Mouse (Mus musculus) MEL-GATA-1-ER (cell line): ENCODE data around the gene Apon.
"Not testable (repeated sequence)": the region's sequence is repeated elsewhere in the genome, so short reads cannot be mapped to it uniquely, and the experiment has no call there.

Source experiments
- DNase-seq: peaks from one replicate; pipeline ENCODE4 v3.0.0-alpha.2; 2012; ENCODE audit warnings: low read depth; ENCODE audit errors: extremely low read depth

Apon gene

DNA sequence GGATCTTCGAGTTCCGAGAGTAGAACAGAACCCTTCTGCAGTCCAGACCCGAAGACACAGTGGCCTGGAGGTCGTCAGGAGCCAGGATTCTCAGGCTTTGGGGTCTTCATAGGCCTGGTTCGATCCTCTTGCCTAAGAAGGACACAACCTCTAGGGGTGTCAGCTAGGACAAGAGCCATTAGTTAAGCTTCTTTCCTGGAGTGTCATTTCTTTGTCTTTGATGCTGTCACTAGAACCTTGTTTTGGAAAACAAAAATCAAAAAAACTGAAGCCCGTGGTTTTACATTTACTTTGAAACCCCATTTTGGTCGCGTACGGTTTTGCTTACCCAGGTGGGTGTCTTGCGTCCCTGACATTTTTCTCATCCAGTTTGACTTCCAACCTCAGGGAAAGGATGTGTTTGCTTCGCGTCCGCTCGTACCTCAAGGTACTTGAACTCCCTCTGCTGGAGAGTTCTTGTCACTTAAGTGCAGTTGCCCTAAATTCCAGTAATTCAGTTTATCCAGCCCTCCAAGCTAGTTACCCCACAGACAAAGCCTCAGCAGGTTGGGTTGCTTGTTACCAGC, 21.4 kb upstream of the Apon start:
- DNase-seq = peak; percentile 75

DNA sequence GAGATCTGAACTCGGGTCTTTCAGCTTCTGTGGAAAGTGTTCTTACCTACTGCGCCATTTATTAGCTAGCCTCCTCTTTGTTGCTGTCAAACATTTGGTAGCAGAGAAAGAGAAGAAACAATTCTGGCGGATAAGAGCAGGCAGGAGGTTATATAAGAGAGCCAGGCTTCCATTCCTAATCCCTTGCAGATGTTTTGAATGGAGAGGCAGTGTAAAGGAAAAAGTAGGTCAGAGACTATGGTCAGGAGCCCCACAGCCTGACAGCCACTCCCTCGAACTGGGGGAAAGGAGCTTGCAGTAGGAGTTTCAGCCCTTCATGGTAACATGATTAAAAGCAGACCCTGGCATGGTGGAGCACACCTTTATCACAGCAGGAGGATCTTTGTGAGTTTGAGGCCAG, 17.6 kb upstream of the Apon start:
- no peak for DNase-seq

DNA sequence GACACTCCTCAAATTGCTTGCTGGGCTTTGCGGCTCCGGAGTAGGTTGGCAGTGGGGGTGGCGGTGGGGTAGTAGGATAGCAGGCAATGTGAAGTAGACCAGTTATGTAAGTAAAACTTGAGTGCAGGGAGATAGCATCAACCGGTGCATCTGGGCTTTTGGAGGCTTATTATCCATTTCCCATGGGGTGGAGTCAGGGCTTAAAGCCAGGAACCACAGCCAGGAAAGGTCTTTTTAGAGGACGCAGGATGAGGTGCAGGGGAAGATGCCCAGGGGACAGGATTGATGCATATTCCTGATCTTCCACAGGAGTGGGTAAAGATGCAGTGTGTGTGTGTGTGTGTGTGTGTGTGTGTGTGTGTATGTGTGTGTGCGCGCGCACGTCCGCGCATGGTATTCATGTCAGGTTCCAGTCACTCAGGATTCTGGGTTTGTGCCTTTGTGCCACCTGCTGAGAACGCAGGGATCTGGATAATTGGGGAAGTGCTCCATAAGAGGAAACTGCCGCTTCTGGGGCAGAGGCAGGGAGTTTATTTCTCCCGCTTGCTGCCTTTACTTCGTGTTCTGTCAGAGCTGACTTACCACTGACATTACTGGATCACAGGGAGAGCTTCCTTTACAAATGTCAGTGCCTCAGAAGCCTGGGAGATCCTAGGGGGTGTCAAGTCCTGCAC, 16.0 kb upstream of the Apon start:
- DNase-seq = peak; percentile 37

DNA sequence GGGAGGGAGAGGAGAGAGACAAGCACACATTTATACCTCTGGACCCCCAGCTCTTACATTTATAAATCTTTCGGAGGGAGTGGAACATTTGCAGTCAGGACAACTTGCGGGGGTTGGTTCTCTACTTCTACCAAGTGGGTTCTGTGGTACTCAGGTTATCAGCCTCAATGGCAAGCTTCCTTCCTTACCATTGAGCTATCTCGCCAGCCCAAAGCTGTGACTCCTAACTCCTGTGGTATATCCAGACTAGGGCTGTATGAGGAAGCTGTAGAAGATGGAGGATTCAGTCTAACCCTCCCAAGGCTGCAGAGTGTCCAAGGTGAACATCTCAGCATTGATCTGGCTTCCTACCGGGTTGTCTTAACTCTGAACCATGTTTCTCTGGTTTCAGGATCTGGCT, 14.8 kb upstream of the Apon start:
- peak; percentile 61 for DNase-seq

DNA sequence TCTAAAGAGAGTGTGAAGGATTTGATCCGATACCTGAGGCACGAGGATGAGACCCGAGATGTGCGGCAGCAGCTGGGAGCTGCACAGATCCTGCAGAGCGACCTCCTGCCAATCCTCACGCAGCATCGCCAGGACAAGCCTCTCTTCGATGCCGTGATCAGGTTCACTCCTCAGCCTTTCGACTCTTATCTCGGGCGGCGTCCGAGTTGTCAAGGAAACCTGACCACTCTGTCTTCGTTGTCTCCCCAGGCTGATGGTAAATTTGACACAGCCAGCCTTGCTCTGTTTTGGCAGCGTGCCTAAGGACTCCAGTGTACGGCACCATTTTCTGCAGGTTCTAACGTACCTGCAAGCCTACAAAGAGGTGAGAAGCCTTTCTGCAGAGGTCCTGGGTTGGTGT, 13.8 kb upstream of the Apon start:
- peak; percentile 58 for DNase-seq

DNA sequence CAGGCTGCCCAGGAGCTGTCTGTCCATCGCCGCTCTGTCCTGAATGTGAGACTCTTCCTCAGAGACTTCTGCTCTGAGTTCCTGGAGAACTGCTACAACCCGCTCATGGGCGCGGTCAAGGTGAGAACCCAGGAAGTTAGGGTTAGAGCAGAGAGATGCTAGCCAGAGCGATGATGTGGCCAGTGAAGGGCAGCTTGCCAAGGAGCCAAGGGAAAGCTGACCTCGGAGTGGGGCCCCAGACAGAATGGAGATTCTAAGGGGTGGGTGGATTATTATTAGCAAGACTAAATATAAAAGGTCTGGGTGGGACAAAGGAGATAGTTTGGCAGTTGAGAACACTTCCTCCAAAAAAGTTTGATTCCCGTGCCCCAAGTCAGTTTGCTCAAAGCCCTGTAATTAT, 10.6 kb upstream of the Apon start:
- no peak for DNase-seq

DNA sequence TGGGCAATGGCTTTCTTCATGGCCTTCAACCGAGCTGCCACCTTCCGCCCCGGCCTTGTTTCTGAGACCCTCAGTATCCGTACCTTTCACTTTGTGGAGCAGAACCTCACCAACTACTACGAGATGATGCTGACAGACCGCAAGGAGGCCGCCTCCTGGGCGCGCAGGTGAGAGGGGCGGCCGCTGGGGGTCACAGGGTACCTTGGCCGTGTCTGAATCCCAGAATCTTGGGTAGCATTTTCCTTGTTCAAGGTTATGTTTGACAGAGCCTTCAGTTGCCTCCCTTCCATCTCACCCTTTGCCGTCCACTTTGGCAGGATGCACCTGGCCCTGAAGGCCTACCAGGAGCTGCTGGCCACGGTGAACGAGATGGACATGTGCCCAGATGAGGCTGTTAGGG, 9.8 kb upstream of the Apon start:
- DNase-seq = no peak

DNA sequence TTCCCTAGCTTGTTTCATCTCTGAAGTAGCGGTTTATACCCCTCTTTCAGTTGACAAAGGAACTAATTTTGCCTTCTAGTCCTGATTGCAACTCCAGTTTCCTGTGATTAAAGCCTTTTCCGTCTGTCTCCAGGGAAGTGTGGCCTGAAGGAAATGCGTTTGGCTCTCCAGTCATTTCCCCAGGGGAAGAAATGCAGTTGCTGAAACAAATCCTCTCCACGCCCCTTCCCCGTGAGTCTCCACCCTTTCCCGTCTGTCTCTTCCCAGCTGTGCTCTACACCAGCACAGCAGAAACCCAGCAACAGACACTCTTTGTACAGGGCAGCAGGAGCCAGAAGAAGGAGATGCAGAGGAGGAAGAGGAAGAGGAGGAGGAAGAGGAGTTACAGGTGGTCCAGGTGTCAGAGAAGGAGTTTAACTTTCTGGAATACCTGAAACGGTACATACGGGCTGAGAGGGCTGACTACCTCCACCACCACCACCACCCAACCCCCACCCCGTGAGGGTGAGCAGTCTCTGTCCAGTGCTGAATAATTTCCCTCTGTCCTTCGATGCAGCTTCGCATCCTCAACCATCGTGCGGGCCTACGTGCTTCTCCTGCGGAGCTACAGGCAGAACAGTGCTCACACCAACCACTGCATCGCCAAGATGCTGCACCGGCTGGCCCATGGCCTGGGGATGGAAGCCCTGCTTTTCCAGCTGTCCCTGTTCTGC, 6.7 kb upstream of the Apon start:
- DNase-seq = no peak

DNA sequence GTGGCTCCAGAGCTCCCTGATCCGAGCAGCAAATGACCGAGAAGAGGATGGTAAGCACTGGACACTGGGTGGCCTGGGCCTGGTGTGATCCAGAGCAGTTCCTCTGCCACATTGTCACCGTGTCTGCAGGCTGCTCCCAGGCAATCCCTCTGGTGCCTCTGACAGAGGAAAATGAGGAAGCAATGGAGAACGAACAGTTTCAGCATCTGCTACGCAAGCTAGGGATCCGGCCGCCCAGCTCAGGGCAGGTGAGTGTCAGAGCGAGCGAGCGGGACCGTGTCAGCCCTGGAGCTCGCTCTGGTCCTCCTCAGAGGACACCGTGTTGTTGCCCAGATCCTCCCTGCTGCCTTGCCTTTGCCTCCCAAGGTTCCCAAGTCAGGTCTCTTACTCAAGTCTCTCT, 3.3 kb upstream of the Apon start:
- no peak for DNase-seq

DNA sequence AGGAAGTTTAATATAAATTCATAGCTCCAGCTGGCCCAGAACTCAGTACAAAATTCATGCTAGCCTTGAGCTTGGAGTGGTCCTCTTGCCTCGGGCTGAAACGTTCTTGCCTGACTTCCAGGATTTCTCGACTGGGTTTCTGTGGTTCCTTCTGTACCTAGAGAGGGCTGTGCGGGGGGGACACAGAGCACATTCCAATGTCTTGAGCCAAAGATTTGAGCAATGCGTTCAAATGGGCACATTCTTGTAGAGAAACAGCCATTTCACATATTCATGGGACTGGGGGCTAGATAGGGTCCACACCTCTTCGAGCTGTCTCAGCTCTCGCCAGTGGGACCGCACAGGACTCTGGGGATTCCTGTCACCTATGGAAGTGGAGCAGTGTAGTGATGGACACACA, 2.0 kb downstream of the Apon start:
- DNase-seq = no peak

DNA sequence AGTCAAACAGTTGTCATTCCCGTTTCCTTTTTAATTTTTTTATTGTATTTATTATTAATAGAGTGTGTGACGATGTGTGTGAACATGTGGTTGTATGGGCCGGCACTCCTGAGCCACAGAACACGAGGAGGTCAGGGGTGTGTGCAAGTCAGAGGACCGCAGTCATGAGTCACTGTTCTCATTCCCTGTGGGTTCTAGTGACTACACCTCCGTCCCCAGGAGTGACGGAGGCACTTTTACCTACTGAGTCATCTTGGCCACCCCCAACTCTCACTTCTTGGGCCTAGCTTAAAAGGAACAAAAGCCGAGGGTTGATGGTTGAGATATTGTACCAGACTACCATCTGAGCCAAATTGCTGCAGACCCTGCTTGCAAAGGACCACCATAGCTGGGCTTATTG, 2.4 kb downstream of the Apon start:
- DNase-seq = no peak

DNA sequence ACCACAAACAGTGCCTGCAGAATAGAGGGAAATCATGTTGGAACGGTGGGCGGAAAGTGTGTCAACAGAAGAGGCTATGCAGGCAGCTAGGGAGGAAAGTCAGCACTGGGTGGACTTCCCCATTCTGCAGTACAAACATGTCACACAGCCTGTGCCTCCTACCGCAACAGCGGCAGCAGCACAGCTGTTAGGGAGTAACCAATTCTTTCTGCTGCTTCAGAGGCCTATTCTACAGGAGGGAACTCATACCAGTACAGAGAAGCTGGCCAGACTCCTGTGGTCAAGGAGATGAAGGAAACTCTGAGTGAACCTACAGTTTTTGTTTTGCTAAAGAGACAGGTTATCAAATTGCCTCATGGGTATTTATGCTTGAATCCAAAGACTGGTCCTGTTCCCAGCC, 5.1 kb downstream of the Apon start:
- DNase-seq = no peak

DNA sequence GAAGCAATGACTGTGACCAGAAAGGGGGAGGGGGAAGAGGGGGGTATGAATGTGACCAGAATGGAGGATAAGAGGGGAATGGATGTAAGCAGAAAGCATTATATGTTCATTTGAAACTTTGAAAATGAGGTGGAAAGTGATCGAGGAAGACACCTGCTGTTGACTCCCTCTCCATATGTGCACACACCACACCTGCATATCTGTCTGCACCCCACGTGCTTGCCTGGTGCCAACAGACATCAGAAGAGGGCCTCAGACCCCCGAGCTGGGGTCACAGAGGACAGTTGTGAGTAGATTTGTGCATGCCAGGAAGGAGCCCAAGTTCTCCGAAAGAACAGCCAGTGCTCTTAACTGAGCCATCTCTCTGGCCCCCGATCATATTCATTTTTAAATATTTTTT, 6.0 kb downstream of the Apon start:
- DNase-seq = no peak

DNA sequence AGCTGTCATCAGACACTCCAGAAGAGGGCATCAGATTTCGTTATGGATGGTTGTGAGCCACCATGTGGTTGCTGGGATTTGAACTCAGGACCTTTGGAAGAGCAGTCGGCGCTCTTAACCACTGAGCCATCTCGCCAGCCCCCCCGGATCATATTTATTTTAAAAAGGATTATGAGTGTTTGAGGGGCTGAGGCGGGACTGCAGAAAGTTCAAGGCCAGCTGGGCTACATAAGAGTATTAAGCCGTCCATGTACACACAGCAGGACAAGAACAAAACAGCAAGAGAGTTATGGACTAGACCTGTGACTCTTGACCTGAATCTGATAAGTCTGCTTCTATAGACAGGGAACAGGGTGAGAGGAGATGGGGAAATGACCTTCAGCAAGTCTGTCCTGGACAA, 6.5 kb downstream of the Apon start:
- DNase-seq = not testable (repeated sequence)

DNA sequence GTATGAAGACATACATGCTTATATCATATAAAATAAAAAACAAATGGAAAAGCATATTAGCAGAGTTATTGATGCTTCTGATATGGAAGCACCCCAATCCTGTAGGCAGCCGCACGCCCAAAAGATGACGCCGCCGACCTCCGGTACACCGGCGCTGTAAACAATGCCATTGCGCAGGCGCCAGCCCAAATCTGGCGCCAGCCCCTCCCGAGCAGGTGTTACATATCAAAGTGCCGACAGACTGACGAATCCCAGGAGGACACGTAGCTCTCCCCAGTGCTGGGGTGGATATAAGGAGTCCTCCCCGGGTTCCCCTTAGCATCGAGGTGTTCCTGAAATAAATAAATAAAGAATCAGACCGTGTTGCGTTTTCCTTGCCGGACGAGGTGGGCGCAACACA, 8.4 kb downstream of the Apon start:
- DNase-seq = no peak

DNA sequence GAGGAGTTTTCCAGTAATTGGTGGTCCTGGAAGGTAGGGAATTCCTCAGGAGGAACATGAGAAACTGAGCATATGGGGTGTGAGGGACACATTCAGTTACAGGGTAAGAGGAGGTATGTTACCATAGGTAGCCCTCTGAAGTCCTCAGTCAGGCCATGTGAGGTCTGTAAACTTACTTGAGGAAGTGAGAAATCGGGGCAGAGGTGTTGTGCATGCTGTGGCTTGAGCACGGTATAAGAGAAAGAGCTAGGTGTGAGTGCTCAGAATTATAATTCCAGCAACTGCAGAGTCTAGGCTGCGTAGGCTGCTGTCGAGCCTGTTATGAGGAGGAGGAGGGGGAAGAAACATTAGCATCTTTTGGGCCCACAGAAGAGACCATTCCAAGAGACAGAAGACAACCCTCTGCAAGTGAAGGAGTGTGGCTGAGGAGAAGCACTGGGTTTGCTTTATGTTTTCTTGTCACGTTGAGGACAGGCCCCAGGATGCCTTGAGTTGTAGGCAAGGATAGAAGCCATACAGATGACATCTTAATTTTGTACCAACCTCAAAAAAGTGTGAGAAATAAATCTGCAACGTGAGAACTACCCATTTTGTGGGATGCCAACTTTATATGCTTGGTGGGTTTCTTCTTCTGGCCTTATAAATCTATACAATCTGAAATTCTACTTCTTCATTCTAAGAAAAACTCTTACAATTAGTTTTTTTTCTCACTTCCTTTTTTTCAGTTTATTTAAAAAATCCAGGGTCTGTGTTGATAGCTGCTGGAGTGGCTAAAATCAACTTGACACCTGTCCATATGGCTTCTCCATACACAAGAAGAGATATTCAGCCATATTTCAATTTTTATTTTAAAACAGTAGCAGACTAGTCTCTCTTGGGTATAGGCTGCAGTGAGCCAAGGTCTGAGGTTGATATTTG, 9.8 kb downstream of the Apon start:
- no peak for DNase-seq

DNA sequence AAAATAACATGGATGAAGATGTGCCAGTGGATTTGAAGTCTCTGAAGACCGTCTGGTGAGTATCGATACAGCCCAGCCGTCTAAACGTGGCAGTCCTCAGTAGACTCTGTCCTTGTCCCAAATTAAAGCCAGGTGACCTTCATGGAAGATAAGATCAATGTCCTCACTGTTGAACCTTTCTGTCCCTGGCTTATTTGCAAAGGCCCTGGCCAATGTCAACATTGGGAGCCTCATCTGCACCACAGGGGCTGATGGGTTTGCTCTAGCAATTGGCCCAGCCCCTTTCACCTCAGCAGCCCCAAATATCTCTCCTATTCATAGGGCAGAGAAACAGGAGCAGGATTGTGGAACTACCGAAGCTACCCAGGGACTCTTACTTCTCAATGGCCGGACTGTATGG, 14.5 kb downstream of the Apon start, which contains the start of gene Apof:
TSS of gene Apof (plus strand) at position 301 of the 400 bp plus-strand sequence.
- DNase-seq = no peak

DNA sequence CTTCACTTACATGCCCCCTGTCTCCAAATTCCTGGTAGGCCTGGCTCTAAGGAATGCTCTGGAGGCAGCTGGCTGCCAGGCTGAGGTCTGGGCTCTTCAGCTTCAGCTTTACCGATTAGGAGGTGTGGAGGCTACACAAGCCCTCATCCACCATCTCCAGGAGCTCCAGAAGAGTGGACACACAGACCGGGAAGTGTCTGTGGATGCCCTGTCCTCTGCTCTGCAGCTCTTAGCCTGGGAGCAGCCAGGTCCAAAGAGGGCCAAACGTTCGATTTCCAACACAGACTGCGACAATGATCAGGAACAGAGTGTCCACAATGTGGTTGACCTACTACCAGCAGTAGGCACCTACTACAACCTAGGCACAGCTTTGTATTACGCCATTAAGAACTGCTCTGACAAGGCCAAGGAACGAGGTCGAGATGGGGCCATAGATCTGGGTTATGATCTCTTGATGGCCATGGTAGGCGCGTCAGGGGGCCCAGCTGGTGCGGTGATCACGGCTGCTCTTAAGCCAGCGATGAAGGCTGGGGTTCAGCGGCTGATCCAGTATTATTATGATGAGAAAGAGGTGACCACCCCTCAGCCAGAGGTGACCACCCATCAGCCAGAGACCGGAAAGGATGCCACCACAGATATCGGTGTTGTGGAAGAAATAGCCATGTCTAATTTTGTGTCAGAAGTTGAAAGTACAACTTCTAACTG, 15.5 kb downstream of the Apon start:
- no peak for DNase-seq

DNA sequence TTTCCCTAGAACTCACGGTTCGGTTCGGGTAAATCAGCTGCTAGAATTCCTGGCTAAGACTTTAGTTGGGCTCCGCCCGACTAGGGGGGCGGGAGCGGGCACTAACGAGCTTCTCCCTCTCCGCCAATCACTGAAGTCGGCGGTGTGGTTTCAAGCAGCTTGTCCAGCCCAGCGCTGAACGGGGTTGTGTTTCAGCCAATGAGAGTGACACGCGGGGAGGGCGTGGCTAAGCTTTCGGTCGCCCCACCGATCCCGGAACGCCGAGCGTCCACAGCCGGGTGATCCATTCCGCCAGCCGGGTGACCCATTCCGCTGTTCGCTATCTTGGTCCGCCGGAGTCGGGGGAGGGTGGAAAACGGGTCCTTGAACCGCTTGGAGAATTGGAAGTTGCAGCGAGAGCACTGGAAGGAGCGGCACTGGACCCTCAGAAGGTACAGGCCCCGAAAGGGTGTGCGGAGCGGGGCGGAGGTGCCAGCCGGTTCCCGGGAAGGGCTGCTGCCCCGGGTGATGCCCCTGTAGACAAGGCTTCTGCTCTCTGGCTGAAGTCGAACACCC, 16.5 kb downstream of the Apon start, which contains the start of gene Stat2:
TSS of gene Stat2 (plus strand) at position 273 of the 555 bp plus-strand sequence.
- DNase-seq = peak; percentile 96

DNA sequence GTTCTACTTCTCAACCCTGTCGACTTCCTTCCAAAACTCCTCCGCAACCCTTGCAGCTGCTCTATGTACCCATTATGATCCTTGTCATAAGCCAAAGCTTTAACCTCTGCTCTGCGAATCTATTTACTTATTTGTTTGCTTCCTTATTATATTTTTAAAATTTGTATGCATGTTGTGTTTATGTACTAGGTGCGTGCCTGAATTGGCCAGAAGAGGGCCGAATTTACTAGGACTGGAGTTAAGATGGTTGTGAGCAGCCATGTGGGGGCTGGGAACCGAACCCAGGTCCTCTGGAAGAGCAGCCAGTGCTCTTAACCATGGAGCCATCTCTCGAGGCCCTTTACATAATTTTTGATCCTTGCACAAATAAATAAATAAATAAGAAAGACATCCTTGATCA, 17.0 kb downstream of the Apon start:
- peak; percentile 17 for DNase-seq

DNA sequence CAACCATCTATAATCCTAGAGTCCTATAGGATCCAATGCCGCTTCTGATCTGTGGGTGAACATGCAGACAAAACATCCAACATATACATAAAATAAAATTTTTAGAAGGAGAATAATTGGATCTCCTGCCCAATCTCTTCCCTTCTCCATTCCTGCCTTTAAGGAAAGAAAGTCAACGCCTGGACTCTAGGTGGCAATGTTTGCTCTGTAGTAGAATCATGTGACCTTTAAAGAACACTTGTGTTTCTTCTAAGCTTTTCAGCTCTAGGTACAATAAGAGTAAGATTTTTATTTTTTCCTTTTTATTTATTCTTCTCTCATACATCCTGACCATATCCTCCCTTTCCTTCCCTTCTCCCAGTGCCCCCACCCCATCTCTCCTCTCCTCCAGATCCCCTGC, 18.0 kb downstream of the Apon start:
- no peak for DNase-seq
